Mouse (Mus musculus) bone marrow macrophage, adult 2 months (primary cell): Measurements from ENCODE around the gene Tcf20. TPM values are rescaled to one million over a fixed set of nuclear protein-coding genes. Genes with fewer than 3 reads are reported as not detected.
A peak's percentile ranks its signal among the peaks of the same experiment; 100 is the strongest.

Experiments
- H3K27ac ChIP-seq: 2 replicates; pipeline ENCODE4 v1.5.1; 2012; ENCODE audit warnings: low read depth, low read length; ENCODE audit not compliant: insufficient read depth
- H3K4me1 ChIP-seq: 2 replicates; pipeline ENCODE4 v1.6.1; 2012; ENCODE audit warnings: low read length; ENCODE audit not compliant: control insufficient read depth, insufficient read depth
- H3K4me3 ChIP-seq: 2 replicates; pipeline ENCODE4 v1.5.1; 2012; ENCODE audit warnings: mild to moderate bottlenecking, low read length, moderate library complexity; ENCODE audit not compliant: insufficient read depth
- CTCF ChIP-seq: IDR thresholded peaks from 2 replicates; pipeline ENCODE4 v1.5.1; 2012; ENCODE audit warnings: low read depth, mild to moderate bottlenecking, low read length, moderate library complexity
- POLR2A ChIP-seq: IDR thresholded peaks from 2 replicates; pipeline ENCODE4 v1.6.1; 2012; ENCODE audit warnings: mild to moderate bottlenecking, low read depth, low read length, borderline replicate concordance
- polyA plus RNA-seq: library from polyadenylated mRNA; stranded (reverse); fragments of >200 nt; gene quantifications from 2 replicates; pipeline ENCODE4 v1.2.4, GENCODE M21; 2012; ENCODE audit not compliant: missing spikeins, insufficient read depth, insufficient read length

The Tcf20 gene
- polyA plus RNA-seq, 1 experiment, result 21.4 TPM

GRCm38 (mm10) chr15:82907306-82907705 is 80.4 kb downstream of the Tcf20 start:
- TF ChIP-seq POLR2A (no peak), CTCF (no peak)
- Histone ChIP-seq H3K4me3 (no peak overlapping the region), H3K27ac (no peak overlapping the region), H3K4me1 (peaks cover 4% of the 10 kb centered on the region)

DNA sequence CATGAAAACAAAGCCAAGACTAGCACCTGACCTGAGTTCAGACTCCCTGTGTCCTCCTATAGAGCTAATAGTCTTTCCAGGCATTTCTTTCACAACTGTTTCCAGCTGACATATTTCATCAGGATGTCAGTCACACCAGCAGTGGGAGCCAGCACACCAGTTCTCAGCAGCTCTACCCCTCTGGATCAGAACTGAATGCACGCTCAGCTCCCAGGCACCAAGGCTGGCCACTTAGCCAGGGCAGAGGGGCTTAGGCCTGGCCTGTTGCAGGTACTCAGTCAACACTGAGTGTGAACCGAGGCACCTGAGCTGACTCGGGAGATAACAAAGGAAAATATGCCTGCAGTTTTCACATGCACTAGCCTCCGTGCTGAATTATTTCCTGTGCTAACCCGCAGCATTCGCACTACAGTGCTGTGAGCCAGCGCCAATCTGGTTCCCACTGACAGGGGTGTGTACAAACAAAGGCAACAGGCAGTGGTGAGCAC is 81.1 kb downstream of the Tcf20 start:
- TF ChIP-seq POLR2A (no peak), CTCF (no peak)
- no peak overlapping the region for H3K4me3 ChIP-seq
- H3K4me1 ChIP-seq, result peaks cover 5% of the 10 kb centered on the region
- H3K27ac ChIP-seq, result no peak overlapping the region

- H3K27ac ChIP-seq, result no peak overlapping the region
- TF ChIP-seq CTCF, result no peak
- no peak for TF ChIP-seq POLR2A
- H3K4me1 ChIP-seq, result peaks cover 13% of the 10 kb centered on the region
These were observed 82.0 kb downstream of the Tcf20 start for GRCm38 (mm10) chr15:82905431-82906395.

DNA sequence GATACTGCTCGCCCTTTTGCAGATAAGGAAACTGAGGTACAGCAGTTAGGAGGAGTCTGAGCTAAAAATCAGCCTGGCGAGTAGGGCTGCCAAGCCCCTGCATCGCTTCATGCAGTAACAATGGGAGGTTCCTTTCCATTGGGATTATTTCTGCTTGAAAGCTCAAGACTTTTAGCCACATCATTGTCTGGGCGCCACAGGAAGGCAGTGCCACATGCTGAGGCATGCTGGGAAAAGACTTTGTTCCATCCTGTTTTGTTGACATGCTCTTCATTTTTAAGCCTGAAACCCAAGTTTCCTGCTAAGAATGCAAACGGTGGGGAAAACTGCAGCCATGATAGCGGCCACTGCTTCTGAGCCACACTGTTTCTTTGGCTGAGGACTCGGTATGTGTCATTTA is 83.1 kb downstream of the Tcf20 start:
- no peak for TF ChIP-seq CTCF
- TF ChIP-seq POLR2A, result no peak
- Histone ChIP-seq H3K4me3 (no peak overlapping the region), H3K27ac (no peak overlapping the region), H3K4me1 (peaks cover 17% of the 10 kb centered on the region)

More at GRCm38 (mm10) chr15:82905431-82906395, 82.0 kb downstream of the Tcf20 start:
- no peak overlapping the region for H3K4me3 ChIP-seq

GRCm38 (mm10) chr15:82902521-82902920 is 85.2 kb downstream of the Tcf20 start:
- Histone ChIP-seq H3K4me3 (no peak overlapping the region), H3K4me1 (peaks cover 24% of the 10 kb centered on the region), H3K27ac (no peak overlapping the region)
- TF ChIP-seq POLR2A (no peak), CTCF (no peak)

DNA sequence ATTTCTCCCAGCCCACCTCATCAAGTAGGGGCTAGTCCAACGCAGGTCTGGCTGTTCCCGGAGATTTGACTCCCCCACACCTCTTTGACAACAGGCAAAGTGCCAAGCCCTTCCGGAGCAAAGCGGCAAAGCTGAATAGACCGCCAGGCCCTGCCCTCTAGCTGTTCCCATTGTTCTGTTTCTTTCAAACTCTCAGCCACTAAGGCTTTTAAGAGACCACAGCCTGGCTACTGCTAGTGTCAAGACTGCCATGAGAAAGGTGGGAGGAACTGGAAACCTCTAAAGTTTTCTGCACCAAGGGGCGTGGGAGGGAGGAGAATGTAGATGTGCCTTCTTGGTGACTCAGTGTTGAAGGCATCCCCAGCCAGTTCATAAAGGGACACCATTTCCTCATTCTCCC is 86.4 kb downstream of the Tcf20 start:
- Histone ChIP-seq H3K4me3 (no peak overlapping the region), H3K27ac (no peak overlapping the region), H3K4me1 (peaks cover 29% of the 10 kb centered on the region)
- no peak for TF ChIP-seq CTCF
- no peak for TF ChIP-seq POLR2A

DNA sequence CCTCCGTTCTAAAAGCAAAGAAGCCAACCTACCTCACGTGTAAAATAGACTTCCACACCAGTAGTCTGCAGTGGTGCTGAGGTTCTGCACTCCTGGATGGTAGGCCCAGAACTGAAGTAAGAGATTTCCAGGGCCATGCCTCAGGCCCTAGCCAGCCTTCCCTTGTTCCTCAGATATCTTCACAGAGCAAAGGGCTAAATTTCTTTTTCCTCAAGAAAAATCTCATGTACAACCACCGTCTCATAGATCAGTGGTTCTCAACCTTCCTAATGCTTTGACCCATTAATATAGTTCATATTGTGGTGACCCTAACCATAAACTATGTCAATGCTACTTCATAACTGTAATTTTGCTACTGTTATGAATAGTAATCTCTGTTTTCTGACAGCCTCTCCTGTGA is 87.3 kb downstream of the Tcf20 start:
- H3K4me3 ChIP-seq, result no peak overlapping the region
- TF ChIP-seq POLR2A, result no peak
- TF ChIP-seq CTCF, result no peak
- H3K4me1 ChIP-seq, result peaks cover 29% of the 10 kb centered on the region
- H3K27ac ChIP-seq, result no peak overlapping the region

DNA sequence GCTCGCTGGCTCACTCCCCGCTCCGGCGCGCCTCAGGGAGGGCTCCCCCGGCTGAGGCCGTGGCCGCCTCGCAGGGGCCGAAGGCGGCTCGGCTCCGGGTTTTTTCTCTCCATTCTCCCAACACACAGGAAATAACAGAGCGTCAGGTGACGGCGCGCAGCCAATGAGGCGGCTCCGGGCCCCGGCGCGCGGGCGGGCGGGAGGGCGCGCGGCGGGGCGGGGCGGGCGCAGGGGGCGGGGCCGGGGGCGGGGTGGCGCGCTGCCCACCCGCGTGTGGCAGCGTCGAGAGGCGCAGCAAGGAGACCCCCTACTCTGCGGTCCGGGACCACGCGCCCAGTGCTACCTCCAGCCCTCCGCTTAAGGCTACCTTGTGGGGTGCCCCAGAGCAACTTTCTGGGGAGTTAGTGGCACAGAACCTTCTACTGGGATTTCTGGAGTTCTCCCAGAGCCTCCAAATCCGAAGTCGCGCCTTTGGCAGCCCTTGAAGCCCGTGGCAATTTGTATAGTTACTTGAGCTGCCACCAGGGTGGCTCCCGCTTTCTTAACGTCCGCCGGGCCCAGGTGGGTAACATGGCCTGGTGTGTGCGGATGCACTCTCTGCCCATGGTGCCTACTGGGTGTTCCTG is 87.9 kb downstream of the Tcf20 start:
- Histone ChIP-seq H3K4me1 (peaks cover 31% of the 10 kb centered on the region), H3K27ac (peak overlapping the region; percentile 68), H3K4me3 (peak overlapping the region; percentile 99)
- TF ChIP-seq CTCF, result no peak
- TF ChIP-seq POLR2A, result peak; percentile 94

DNA sequence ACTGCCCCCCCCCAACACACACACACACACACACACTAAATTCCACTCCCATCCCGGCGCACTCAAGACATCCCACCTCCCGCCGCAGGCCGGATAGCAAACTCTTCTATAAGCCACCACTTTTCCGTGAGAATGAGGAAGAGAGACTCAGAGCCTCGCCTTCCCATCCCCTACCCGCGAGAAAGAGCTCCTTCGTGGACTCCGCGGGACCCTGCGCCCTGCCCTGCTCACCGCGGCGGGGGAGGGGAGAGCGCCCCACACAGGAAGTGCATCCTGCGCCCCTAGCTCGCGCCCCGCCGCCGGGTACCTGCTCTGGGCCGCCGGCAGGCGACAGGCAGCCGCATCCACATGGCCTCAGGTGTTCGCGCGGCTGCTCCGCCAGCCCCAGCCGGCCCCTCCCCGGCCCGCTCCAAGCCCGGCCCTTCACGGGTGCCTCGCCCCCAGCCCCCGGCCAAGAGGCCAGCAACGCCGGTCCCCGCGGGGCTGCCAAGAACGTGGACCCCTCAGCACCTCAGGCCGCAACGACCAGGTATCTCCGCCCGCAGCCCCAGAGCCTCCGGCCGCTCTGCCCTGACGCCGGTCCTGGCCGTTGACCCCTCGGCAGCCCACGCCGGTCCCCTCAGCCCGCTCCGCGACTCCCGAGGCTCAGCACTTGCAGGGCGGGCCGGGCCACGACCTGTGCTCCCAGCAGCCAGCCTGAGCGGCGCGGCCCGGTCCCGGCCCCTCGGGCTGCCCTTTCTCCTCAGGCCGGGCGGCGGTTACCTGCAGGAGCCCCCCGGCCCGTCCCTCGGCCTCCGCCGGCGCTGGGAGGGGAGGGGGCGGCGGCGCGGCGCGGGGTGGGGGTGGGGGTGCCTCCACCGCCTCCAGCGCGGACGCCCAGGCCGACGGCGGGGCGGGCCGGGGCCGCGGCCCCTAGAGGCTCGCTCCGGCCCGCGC is 88.7 kb downstream of the Tcf20 start:
- Histone ChIP-seq H3K4me3 (peak overlapping the region; percentile 99), H3K4me1 (peaks cover 31% of the 10 kb centered on the region), H3K27ac (peak overlapping the region; percentile 68)
- TF ChIP-seq POLR2A (no peak), CTCF (no peak)
